Mouse (Mus musculus): ENCODE results near the gene Mrpl54. TPM values are rescaled to one million over a fixed set of nuclear protein-coding genes. Genes with fewer than 3 reads are reported as not detected.

Gene Mrpl54
- polyA plus RNA-seq, 1 experiment from 2014 or later = 240 TPM

GRCm38 (mm10) chr10:81290698-81291460 lies 24.1 kb upstream of the Mrpl54 start:
- H3K4me1 ChIP-seq (ENCODE audit: control insufficient read depth, insufficient read depth, low read length) = peaks cover 24% of the 10 kb centered on the region
- peak overlapping the region; percentile 29 for H3K4me3 ChIP-seq (ENCODE audit: low read length)
- H3K27ac ChIP-seq (ENCODE audit: low read depth, low read length) = peak overlapping the region; percentile 30; the same call in 1 of the 2 replicates
- H3K27me3 ChIP-seq (ENCODE audit: control insufficient read depth, insufficient read depth, low read length) = peaks cover 16% of the 10 kb centered on the region
- H3K9me3 ChIP-seq (ENCODE audit: control insufficient read depth, low read length) = no peaks in the 10 kb centered on the region
- H3K9ac ChIP-seq (ENCODE audit: low read depth, low read length) = peak overlapping the region; percentile 28; the same call in 1 of the 2 replicates
- no peak for ATAC-seq (ENCODE audit: low FRiP score, low TSS enrichment)
- H3K36me3 ChIP-seq (ENCODE audit: control insufficient read depth, insufficient read depth, low read length) = no peaks in the 10 kb centered on the region
- peak overlapping the region; percentile 36 for H3K4me2 ChIP-seq (replicated peaks; ENCODE audit: low read depth, low read length)
- 17% methylated on average over 24 of the region's 24 CpGs for WGBS

GRCm38 (mm10) chr10:81289811-81290210 lies 23.1 kb upstream of the Mrpl54 start:
- Histone ChIP-seq H3K4me1 (ENCODE audit: control insufficient read depth, insufficient read depth, low read length) (peaks cover 28% of the 10 kb centered on the region), H3K27ac (ENCODE audit: low read depth, low read length) (no peak overlapping the region), H3K27me3 (ENCODE audit: control insufficient read depth, insufficient read depth, low read length) (peaks cover 23% of the 10 kb centered on the region), H3K4me3 (ENCODE audit: low read length) (no peak overlapping the region), H3K36me3 (ENCODE audit: control insufficient read depth, insufficient read depth, low read length) (no peaks in the 10 kb centered on the region), H3K9me3 (ENCODE audit: control insufficient read depth, low read length) (no peaks in the 10 kb centered on the region), H3K9ac (ENCODE audit: low read depth, low read length) (no peak overlapping the region), H3K4me2 (replicated peaks; ENCODE audit: low read depth, low read length) (no peak overlapping the region)
- 64% methylated on average over 14 of the region's 14 CpGs for WGBS
- ATAC-seq (ENCODE audit: low FRiP score, low TSS enrichment) = no peak

- Histone ChIP-seq H3K4me2 (replicated peaks; ENCODE audit: low read depth, low read length) (no peak overlapping the region), H3K9ac (ENCODE audit: low read depth, low read length) (no peak overlapping the region)
Measured at GRCm38 (mm10) chr10:81289278-81289677, 22.5 kb upstream of the Mrpl54 start.

GRCm38 (mm10) chr10:81288601-81289000 lies 21.9 kb upstream of the Mrpl54 start:
- WGBS = 44% methylated on average over 6 of the region's 6 CpGs
- no peak for ATAC-seq (ENCODE audit: low FRiP score, low TSS enrichment)
- Histone ChIP-seq H3K9ac (ENCODE audit: low read depth, low read length) (no peak overlapping the region), H3K4me2 (replicated peaks; ENCODE audit: low read depth, low read length) (no peak overlapping the region), H3K36me3 (ENCODE audit: control insufficient read depth, insufficient read depth, low read length) (no peaks in the 10 kb centered on the region), H3K4me1 (ENCODE audit: control insufficient read depth, insufficient read depth, low read length) (peaks cover 19% of the 10 kb centered on the region), H3K9me3 (ENCODE audit: control insufficient read depth, low read length) (no peaks in the 10 kb centered on the region), H3K27ac (ENCODE audit: low read depth, low read length) (no peak overlapping the region), H3K27me3 (ENCODE audit: control insufficient read depth, insufficient read depth, low read length) (peaks cover 35% of the 10 kb centered on the region), H3K4me3 (ENCODE audit: low read length) (no peak overlapping the region)

More at GRCm38 (mm10) chr10:81289278-81289677, 22.5 kb upstream of the Mrpl54 start:
- H3K27me3 ChIP-seq (ENCODE audit: control insufficient read depth, insufficient read depth, low read length) = peaks cover 28% of the 10 kb centered on the region
- ATAC-seq (ENCODE audit: low FRiP score, low TSS enrichment) = no peak
- H3K9me3 ChIP-seq (ENCODE audit: control insufficient read depth, low read length) = no peaks in the 10 kb centered on the region
- no peaks in the 10 kb centered on the region for H3K36me3 ChIP-seq (ENCODE audit: control insufficient read depth, insufficient read depth, low read length)
- no peak overlapping the region for H3K27ac ChIP-seq (ENCODE audit: low read depth, low read length)
- no peak overlapping the region for H3K4me3 ChIP-seq (ENCODE audit: low read length)
- H3K4me1 ChIP-seq (ENCODE audit: control insufficient read depth, insufficient read depth, low read length) = peaks cover 24% of the 10 kb centered on the region
- 3% methylated on average over 7 of the region's 7 CpGs for WGBS

- Histone ChIP-seq H3K9ac (ENCODE audit: low read depth, low read length) (no peak overlapping the region), H3K36me3 (ENCODE audit: control insufficient read depth, insufficient read depth, low read length) (no peaks in the 10 kb centered on the region), H3K4me2 (replicated peaks; ENCODE audit: low read depth, low read length) (peak overlapping the region; percentile 17; the same call in 1 of the 2 replicates), H3K9me3 (ENCODE audit: control insufficient read depth, low read length) (no peaks in the 10 kb centered on the region), H3K4me1 (ENCODE audit: control insufficient read depth, insufficient read depth, low read length) (peaks cover 16% of the 10 kb centered on the region; the same call in 1 of the 2 replicates), H3K4me3 (ENCODE audit: low read length) (no peak overlapping the region), H3K27me3 (ENCODE audit: control insufficient read depth, insufficient read depth, low read length) (peaks cover 39% of the 10 kb centered on the region), H3K27ac (ENCODE audit: low read depth, low read length) (no peak overlapping the region)
- ATAC-seq (ENCODE audit: low FRiP score, low TSS enrichment) = no peak
- 63% methylated on average over 8 of the region's 8 CpGs for WGBS
Measured at GRCm38 (mm10) chr10:81287513-81288157, 20.9 kb upstream of the Mrpl54 start.

- Histone ChIP-seq H3K4me2 (replicated peaks; ENCODE audit: low read depth, low read length) (no peak overlapping the region), H3K27ac (ENCODE audit: low read depth, low read length) (no peak overlapping the region)
- ATAC-seq (ENCODE audit: low FRiP score, low TSS enrichment) = no peak
Measured at GRCm38 (mm10) chr10:81286586-81286985, 19.9 kb upstream of the Mrpl54 start.

GRCm38 (mm10) chr10:81285694-81286450 lies 19.1 kb upstream of the Mrpl54 start:
- WGBS = 2% methylated on average over 54 of the region's 54 CpGs
- Histone ChIP-seq H3K36me3 (ENCODE audit: control insufficient read depth, insufficient read depth, low read length) (no peaks in the 10 kb centered on the region), H3K9ac (ENCODE audit: low read depth, low read length) (peak overlapping the region; percentile 65), H3K27me3 (ENCODE audit: control insufficient read depth, insufficient read depth, low read length) (peaks cover 33% of the 10 kb centered on the region), H3K27ac (ENCODE audit: low read depth, low read length) (no peak overlapping the region), H3K4me2 (replicated peaks; ENCODE audit: low read depth, low read length) (peak overlapping the region; percentile 85), H3K9me3 (ENCODE audit: control insufficient read depth, low read length) (no peaks in the 10 kb centered on the region), H3K4me3 (ENCODE audit: low read length) (peak overlapping the region; percentile 52), H3K4me1 (ENCODE audit: control insufficient read depth, insufficient read depth, low read length) (peaks cover 16% of the 10 kb centered on the region; the same call in 1 of the 2 replicates)
- ATAC-seq (ENCODE audit: low FRiP score, low TSS enrichment) = peak; percentile 67

More at GRCm38 (mm10) chr10:81286586-81286985, 19.9 kb upstream of the Mrpl54 start:
- Histone ChIP-seq H3K4me3 (ENCODE audit: low read length) (no peak overlapping the region; the same call in 1 of the 2 replicates), H3K9me3 (ENCODE audit: control insufficient read depth, low read length) (no peaks in the 10 kb centered on the region), H3K36me3 (ENCODE audit: control insufficient read depth, insufficient read depth, low read length) (no peaks in the 10 kb centered on the region), H3K9ac (ENCODE audit: low read depth, low read length) (no peak overlapping the region), H3K27me3 (ENCODE audit: control insufficient read depth, insufficient read depth, low read length) (peaks cover 39% of the 10 kb centered on the region), H3K4me1 (ENCODE audit: control insufficient read depth, insufficient read depth, low read length) (peaks cover 16% of the 10 kb centered on the region; the same call in 1 of the 2 replicates)
- WGBS = 38% methylated on average over 6 of the region's 6 CpGs

GRCm38 (mm10) chr10:81284719-81285118 lies 18.0 kb upstream of the Mrpl54 start:
- Histone ChIP-seq H3K27ac (ENCODE audit: low read depth, low read length) (peak overlapping the region; percentile 42; the same call in 1 of the 2 replicates), H3K4me3 (ENCODE audit: low read length) (peak overlapping the region; percentile 52), H3K9ac (ENCODE audit: low read depth, low read length) (peak overlapping the region; percentile 34), H3K4me1 (ENCODE audit: control insufficient read depth, insufficient read depth, low read length) (peaks cover 16% of the 10 kb centered on the region; the same call in 1 of the 2 replicates), H3K27me3 (ENCODE audit: control insufficient read depth, insufficient read depth, low read length) (peaks cover 24% of the 10 kb centered on the region), H3K4me2 (replicated peaks; ENCODE audit: low read depth, low read length) (peak overlapping the region; percentile 85), H3K9me3 (ENCODE audit: control insufficient read depth, low read length) (no peaks in the 10 kb centered on the region), H3K36me3 (ENCODE audit: control insufficient read depth, insufficient read depth, low read length) (no peaks in the 10 kb centered on the region)
- ATAC-seq (ENCODE audit: low FRiP score, low TSS enrichment) = no peak; the same call in 1 of the 2 replicates
- 12% methylated on average over 17 of the region's 17 CpGs for WGBS

Data from kidney, embryonic 14.5 days (tissue).